Mouse (Mus musculus) frontal cortex, adult (tissue): Measurements from ENCODE around the gene Tmem86a.
A peak's percentile ranks its signal among the peaks of the same experiment; 100 is the strongest.
"Not testable (repeated sequence)": the region's sequence is repeated elsewhere in the genome, so short reads cannot be mapped to it uniquely, and the experiment has no call there.

ENCODE experiments used
- ATAC-seq: cut with Nextera tagmentation; 2 replicates; pipeline ENCODE4 v1.9.2; 2017; ENCODE audit warnings: mild to moderate bottlenecking, moderate library complexity, mixed read lengths; ENCODE audit not compliant: low TSS enrichment

The Tmem86a gene

DNA sequence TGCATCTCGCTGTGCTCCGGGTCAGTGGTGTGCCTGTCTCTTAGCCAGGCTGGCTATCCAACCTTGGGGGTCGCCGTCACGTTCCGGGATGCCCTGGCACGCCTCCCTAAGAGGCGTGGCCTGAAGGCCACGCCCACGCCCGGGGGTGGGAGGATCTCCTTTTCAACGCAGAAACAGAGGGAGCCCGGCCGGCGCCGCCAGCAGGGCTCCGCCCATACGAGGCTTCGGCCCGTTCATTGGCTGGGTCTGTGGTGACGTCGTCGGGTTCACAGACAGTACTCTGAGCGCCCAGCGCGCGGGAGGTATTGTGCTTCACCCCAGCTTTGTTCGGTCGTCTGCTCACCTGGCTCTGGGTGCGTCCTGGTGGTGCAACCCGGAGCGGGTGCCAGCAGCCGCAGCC is at the start of gene Tmem86a:
Gene Tmem86a, plus strand, starts transcription at position 236 of the 400 bp plus-strand sequence.
- ATAC-seq: peak; percentile 97

DNA sequence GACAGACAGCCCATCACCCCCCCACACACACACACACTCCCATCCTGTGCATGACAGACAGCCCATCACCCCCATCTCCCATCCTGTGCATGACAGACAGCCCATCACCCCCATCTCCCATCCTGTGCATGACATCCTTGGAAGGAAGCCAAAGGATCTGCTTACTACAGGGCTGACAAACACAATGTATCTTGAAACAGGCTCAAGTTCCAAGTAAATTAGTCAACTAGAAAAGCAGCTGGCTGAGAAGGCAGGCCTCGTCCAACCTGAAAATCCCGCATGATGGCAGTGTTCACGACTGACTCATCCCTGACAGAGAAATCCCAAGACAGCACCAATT is 49.8 kb upstream of the Tmem86a start:
- no peak; the same call in 1 of the 2 replicates for ATAC-seq

DNA sequence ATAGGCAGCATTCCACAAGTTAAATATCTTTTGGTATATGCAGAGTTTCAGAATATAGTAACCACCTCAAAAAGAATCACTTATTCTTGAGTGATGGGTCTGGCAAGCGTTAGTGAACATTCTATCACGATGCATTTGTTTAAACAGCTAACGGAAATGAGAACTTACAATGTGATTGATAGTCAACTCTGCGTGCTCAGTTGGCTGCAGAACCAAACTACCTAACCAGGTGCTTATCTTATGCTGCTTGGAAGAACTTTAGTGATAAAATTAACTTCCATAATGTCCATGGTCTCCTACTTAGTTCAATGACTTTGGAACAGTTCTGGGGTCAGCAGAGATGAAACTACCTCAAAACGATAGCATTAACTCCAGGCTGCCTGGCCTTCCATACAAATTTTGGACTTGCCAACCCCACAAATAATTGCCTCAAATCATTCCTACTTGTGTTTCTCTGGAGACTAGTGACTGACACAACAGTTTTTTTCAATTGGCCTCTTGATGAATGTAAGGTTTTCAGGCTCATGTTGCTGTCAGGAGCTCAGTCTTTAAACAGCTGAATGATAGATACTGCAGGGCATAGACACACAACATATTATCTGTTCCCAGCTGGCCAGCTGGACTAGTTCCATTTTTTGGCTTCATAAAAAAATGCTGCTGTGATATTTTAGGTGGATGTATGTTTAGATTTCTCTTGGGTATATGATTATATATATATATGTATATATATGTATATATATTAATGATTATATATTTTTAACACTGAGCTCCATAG is 49.1 kb upstream of the Tmem86a start:
- ATAC-seq: no peak

DNA sequence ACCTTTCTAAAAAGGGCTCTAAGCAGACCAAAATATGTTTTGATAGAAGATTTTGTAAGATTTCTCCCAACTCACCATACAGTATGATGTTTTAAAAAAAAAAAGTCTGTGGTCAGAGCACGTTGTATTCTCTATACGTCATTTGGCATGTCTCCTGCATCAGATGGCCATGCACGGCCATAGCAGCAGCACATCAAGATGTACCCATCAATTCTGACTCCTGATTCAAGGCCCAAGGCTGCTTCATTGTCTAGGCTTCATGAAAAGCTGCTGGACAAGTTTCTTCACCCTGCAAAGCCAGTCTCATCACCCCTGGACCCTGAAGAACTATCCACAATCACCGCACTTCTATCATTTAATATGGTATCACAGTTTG is 48.5 kb upstream of the Tmem86a start:
- ATAC-seq: no peak

DNA sequence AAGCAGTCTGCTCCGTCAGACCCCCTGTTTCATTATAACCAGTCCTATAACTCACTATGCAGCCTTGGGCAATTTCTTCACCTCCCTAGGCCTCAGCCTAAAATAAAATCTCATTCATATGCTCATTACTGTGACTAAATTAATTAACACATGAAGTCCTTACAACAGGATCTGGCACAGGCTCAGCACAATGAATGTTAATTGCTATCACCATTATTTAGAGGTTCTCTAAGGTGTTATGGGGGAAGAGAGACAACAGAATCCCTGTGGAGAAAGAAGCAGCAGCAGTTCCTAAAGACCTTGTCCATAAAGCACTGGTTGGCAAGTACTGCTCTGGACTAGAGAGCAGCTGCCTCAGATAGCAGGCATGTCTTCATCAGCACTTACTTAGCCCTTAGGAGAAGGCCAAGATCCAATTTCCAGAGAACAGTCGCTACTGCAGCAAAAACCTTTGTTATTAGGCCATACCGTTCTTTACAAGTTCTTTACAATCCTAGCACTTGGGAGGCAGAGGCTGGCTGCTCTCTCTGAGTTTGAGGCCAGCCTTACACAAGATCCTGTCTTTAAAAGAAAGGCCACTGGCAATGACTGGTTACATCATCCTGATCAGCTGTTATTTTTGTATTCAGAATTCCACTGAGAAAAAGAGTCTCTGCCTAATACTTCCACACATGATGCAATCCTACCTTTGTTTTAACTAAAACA is 46.8 kb upstream of the Tmem86a start:
- ATAC-seq: no peak

DNA sequence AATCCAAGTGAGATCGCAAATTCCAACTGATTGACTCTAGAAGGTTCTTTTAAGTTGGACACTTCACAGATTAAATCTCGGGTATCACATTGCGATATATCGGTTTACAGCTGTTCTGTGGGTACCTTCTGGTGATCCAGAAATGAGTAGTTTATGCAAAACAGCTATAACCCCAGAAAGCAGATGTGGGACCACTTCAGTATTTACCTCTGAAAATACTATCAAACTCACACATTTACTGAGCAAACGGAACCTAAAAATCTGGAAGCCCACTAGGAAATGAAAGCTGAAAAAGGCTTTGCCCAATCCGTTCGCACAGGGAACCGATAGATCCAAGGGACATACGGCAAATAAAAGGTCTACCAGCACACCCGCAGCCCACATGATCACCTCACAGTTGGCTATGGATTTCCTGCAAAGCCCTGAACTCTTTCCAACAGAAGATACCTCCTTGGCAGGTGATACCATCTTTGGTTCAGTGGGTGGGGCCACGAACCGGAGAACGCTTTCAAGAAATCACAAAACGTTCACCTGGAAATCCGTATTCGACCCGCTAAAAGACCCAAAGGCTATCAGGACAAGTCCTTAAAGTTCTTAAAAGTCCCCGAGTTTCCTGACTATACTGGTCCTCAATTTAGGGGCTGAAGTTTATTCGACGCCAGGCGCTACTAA is 43.2 kb upstream of the Tmem86a start:
- no peak for ATAC-seq

DNA sequence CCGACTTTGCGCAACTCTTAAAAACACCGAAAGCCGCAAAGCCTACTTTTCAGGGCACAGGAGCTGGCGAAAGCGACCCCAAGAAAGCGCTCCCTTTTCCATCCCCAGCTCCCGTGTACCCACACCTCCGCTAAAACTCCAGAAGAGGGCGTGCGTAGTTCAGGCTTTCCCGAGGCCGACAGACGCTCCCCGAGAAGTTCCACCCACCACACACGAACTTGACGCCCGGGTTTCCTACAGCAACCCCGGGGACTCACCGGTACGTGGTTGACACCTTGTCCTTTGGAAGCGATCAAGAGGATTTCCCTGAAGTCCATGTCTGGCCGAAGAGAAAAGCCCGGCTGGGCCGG is 42.6 kb upstream of the Tmem86a start:
- peak; percentile 75 for ATAC-seq

DNA sequence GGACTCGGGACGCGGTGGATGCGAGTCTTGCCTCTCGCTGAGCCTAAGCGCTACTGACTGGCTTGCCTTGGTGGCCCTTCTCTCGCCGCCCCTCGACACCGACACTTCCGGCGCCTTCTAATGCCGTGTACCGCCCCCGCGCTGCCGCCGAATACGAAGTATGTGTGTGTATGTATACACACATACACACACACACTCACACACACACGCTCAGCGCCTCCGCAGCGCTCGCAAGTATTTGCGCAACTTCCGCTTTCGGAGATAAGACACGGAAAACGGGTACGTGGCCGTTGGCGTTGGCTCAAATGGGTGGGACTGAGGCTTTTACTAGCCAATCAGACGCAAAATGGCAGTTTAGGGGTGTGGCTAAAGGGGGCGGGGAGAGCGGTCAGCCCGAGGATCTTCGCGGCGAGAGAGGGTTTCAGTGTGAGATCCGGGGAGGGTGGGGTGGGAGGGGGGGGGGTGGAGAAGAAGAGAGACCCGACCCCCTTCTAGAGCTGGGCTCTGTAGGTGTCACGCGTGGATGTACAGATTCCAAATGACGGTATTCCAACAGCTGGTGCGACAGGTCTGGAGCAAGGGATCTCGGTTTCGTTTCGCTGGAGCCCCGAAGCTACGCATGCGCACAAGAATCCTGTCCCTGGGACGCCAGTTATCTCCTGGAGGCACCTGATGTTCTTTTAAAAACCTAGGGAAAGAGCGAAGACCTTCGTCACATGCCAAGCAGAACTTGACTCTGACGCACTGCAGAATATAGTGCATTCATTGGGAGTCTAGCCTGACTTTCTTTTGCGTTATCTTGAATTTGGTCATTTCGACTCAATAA is 42.0 kb upstream of the Tmem86a start, which contains the start of gene Spty2d1:
Gene Spty2d1, minus strand, starts transcription at position 244 of the 826 bp plus-strand sequence.
- peak; percentile 92 for ATAC-seq

DNA sequence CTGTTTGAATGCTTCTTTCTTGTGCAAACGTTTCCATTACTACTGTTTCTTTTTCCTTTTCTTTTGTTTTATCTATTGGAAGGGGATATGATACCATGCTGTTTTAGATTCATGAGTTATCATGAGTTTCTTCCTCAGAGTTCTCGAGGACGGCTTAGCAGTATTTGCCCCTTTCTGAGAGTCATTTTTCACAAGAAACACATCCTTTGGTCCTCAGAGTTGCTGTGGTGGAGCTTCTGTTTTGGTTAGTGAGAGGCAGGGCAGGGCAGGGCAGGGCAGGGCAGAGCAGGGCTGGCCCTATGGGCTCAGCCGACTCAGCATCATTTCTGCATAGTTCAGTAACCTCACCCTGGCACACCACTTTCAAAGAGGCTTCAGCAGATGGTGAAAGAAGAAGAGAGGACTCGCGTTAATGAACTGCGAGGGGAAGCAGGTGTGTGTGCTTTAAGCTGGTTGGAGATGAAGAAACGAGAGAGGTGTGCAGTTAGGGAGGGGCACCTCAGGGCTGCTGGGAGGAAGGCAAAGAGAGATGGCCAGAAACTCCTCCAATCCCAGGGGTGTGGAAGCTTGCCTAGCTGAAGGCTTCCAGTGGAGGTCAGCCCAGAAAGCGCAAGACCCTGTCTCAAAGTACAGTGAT is 37.2 kb upstream of the Tmem86a start:
- no peak for ATAC-seq

DNA sequence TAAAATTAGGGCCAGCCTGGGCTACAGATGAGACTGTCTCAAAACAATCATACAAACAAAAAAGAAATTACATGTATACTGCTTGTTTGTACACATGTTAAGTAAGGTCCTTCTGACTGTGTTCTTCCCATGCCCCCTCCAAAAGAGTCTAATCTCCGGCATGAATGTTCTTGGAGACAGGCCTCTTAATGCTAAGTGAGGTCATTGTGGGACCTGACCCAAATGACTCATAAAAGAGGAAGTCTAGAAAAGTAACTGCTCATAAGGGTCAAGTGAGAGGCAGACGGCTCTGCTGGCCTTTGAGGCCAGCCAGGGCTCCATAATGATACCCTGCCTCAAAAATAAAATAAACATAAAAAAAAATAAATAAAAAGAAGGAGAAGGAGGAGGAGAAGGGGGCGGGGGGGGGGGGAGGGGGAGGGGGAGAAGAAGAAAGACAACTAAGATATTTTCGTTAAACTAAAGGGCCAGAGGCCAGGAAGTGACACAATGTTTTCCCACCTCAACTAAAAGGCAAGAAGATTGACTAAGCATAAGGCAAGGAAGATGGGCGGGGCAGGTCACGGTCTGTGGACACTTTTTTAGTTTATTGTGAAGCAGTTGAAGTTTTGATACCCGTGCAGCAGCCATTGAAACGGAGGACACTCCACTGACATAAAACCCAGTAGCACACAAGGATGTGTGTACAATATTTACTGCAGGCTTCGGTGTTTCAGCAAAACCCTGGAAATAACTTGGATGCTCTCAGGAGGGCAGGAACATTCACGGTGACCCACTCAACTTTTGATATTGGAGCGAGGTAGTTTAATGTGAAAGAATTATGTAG is 35.6 kb upstream of the Tmem86a start:
- ATAC-seq: no peak

DNA sequence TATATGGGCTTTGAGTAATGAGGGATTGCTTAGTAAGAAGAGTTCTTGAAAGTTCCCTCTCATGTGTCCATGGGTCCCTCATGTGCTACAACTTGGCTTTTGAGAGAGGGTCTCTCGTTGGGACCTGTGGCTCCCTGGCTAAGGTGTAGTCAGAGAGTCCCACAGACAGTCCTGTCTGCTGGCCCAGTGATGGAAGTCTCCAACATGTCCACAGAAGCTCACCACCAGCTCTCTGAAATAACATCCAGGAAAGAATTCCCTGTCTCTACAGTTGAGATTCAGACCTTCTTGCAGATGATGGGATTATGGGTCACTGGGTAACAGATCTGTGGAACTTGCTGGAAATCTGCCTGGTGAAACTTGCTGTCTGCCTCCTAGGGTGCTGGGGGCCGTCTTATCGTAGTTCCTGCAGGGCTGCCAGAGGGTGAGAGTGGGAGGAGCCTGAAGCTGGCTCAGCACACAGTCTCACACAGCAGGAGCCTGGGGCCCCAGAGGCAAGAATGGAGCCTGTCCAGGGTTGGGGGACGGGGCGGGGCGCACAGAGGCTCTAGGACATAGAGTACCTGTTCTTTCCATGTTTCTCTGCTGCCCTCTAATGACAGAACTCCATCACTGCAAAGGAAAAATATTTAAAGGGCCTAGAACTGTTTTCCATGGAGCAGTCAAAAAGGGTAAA is 34.9 kb upstream of the Tmem86a start:
- ATAC-seq: peak; percentile 91

DNA sequence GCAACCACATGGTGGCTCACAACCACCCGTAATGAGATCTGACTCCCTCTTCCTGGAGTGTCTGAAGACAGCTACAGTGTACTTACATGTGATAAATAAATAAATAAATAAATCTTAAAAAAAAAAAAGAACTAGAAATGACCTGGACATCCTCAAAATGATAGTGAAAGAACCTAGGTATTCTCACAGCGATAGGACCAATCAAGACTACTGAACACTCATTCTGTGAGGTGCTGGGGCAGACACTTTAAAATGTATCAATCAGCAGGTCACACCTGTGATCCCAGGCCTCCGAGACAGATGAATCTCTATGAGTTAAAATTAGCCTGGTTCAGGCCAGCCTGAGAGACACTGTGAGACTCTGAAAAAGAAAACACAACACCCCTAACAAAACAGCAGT is 33.8 kb upstream of the Tmem86a start:
- ATAC-seq: no peak

DNA sequence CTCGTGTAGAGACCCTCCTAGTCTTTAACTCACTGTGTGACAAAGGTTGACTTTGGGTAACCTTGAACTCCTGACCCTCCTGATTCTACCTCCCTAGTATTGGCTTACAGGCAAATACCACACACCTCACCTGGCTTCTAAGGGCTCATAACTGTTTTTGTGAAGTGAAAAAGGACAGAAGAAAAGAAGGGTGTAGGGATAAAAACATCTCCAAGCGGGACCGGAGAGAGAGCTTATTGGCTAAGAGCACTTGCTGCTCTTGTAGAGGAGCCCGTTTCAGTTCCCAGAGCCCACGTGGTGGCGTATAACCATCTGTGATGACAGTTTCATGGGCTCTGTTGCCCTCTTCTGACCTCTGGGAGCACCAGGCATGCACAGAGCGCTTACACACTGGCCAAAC is 33.3 kb upstream of the Tmem86a start:
- ATAC-seq: no peak

DNA sequence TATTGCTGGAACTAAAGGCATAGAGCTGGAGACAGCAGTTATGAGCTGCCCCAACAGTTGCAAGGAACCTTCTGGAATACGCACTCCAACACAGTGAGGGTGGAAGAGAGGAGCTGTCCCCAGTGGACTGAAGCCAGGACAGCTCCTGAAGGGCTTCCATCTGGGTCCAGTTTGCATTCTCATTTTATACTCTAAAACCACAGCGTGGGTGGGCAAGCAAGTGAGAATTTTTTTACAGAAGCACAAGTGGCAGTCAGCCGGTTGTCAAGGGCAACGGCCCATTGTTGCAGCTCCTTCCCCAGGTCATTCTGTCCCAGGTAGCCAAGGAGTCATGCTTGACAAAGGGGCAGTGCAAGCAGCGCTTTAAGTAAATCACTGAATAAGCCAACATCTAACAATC is 30.8 kb upstream of the Tmem86a start:
- ATAC-seq: peak; percentile 78

DNA sequence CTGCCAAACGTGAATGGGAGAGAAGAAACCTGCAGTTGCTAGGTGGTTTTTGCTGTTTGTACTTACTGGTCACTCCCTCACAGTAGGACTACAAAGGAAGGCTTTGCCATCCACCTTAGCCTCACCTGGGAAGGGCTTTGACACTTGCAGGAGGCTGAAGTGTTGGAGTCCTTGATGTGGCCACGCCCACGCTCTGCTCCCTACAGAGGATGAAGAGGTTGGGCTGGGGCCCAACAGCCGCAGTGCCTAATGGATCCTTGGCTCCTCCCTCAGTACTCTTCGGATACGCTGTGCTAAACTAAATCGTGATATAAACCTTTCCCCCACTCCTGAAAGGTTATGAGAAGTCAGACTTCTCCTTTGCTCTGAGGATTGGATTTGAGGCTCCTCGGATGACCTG is 29.4 kb upstream of the Tmem86a start:
- no peak for ATAC-seq

DNA sequence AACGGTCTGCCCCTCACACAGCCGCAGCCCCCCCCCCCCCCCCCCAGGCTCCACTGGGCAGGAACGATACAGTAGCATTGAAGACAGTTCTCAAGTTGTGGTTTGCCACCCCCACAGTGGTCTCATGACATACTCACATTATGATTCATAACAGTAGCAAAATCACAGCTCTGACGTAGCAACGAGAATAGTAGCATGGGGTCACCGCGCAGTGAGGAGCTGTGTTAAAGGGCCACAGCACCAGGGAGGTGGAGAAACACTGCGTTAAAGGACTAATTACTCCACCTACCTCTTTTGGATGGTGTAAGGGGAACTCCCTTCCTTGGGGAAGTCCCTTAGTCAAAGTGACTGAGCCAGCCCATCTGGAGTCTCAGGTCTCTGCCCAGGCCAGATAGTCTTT is 27.9 kb upstream of the Tmem86a start:
- ATAC-seq: no peak

DNA sequence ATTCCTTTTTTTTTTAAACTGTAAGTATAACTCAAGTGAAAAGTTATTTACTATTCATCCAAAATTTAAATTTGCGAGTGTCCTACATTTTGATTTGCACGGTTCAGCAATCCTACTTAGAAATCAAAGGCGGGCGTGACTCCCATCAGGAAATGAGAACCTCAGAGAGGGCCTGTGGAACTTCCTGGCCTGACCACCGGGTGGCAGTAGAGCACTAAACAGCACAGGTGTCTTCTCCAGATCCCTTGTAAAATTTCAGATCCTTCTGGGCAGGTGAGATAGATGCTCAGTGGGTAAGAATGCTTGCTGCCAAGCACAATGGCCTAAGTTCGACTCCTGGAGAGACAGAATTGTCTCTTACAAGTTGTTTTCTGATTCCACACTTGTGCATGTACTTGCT is 26.9 kb upstream of the Tmem86a start:
- ATAC-seq: 0 out of 2 replicates have a peak, but pooled peaks have one; percentile 48

DNA sequence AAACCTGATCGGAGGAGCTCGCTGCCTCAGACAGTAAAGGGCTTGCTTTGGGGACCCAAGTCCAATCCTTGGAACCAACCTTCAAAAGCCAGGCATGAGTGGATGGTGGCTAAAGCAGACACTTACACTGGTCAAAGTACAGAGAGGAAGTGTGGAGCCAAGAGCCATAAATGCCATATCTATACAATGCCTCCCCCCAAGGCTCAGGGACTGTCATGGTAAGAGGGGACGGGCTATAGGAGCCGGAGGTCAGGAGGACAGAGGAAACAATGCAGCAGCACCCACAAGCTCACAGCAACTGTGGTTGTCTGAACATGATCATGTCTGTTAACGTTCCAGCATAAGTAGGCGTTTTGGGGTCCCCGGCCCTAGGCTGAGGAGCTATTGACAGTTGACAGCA is 25.9 kb upstream of the Tmem86a start:
- no peak for ATAC-seq

DNA sequence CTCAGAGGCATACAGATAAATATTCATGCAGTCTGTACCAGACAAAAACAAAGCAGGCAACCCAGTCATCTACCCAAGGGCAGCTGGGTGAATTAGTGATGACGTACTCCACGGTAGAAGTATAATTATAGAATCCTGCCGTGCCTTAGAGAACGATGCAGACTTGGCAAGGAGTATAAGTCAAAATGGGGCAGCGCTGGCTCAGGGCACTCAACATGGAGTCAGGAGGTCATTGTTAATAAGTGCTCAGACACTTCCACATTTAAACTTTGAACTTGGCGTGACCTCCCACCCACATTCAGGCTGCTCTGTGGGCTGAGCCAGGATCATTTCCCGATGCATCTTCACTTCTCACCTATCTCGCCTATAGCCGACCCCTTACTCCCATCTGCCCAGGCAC is 25.0 kb upstream of the Tmem86a start:
- ATAC-seq: no peak

DNA sequence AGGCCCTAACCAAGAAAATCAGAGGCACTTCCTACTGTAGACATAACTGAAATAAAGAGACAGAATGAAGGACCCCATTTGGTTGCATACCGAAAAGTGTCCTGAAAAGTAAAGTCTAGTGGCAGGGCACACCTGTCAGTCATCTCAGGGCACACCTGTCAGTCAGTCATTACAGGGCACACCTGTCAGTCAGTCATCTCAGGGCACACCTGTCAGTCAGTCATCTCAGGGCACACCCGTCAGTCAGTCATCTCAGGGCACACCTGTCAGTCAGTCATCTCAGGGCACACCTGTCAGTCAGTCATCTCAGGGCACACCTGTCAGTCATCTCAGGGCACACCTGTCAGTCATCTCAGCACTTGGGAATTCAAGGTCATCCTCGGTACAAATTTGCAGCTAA is 23.5 kb upstream of the Tmem86a start:
- ATAC-seq: not testable (repeated sequence)
